Comparison of ENCODE assay signal across 9 mouse cellular contexts in genomic region chr14:87567626-87568446, GRCm38 (mm10).
DNase-seq lines count a peak whose midpoint lies in the region; ATAC-seq and TF ChIP-seq lines count a peak whose summit lies in the region.
"Had no signal": no experiment of that assay in that cellular context is flagged by ENCODE, and none has a peak within 500 bp of the region (broad histone marks: within the 10 kb centered on the region; RNA-seq: fewer than 3 reads in every experiment).

No protein-coding gene starts in this region.

- 0 out of 2 replicates have a peak, but pooled peaks have one; percentile 28 for ATAC-seq in forebrain, embryonic 11.5 days (replicated peaks; ENCODE audit: low FRiP score)

- H3K4me3 ChIP-seq in forebrain, embryonic 11.5 days (ENCODE audit: low read depth, low read length) = peak overlapping the region; percentile 10; the same call in 1 of the 2 replicates
- peak overlapping the region; percentile 56 for H3K4me3 ChIP-seq in layer of hippocampus, adult 2 months

- peak; percentile 6 for DNase-seq in urinary bladder, postnatal 14 days (ENCODE audit: low spot score)
- no peak for DNase-seq in urinary bladder, postnatal 10 days (ENCODE audit: low spot score)
- DNase-seq in forebrain, embryonic 11.5 days (ENCODE audit: low spot score) = no peak
- peak; percentile 19 to 32 for DNase-seq in heart, postnatal 10 days
- peak; percentile 12 to 24 for DNase-seq in layer of hippocampus, adult 2 months (ENCODE audit: low spot score in 2 of 2)
- peak; percentile 33 for DNase-seq in lung, postnatal 25 days (ENCODE audit: low spot score)
- DNase-seq in right cerebral cortex, postnatal 14 days = peak; percentile 6
- no peak for DNase-seq in thymus, postnatal 36 days

- H3K27me3 ChIP-seq in forebrain, embryonic 11.5 days (ENCODE audit: control insufficient read depth, insufficient read depth, low read length) = no peaks in the 10 kb centered on the region

- WGBS in forebrain, embryonic 11.5 days = 18% methylated on average over 20 of the region's 20 CpGs

- no peak overlapping the region for H3K9ac ChIP-seq in forebrain, embryonic 11.5 days (ENCODE audit: low read length)
- H3K9ac ChIP-seq: liver, embryonic 14.5 days had no signal

- no peak overlapping the region for H3K27ac ChIP-seq in forebrain, embryonic 11.5 days (ENCODE audit: low read depth, low read length)
- H3K27ac ChIP-seq in layer of hippocampus, adult 2 months = peak overlapping the region; percentile 80
- H3K27ac ChIP-seq: liver, embryonic 14.5 days had no signal

- intact Hi-C loops in heart, postnatal 10 days (cut with DNase I) = no loop called here

- H3K4me1 ChIP-seq in forebrain, embryonic 11.5 days (replicated peaks; ENCODE audit: control insufficient read depth, insufficient read depth, low read length) = 0 out of 2 replicates have a peak, but pooled peaks cover 6% of the 10 kb centered on the region

- TF ChIP-seq CTCF in layer of hippocampus, adult 2 months (conservative IDR thresholded peaks at IDR 0.05) = no peak

- no peaks in the 10 kb centered on the region for H3K36me3 ChIP-seq in forebrain, embryonic 11.5 days (ENCODE audit: control insufficient read depth, insufficient read depth, low read length)

- H3K9me3 ChIP-seq in forebrain, embryonic 11.5 days (ENCODE audit: control insufficient read depth, low read length) = no peaks in the 10 kb centered on the region

- peak overlapping the region; percentile 38 for H3K4me2 ChIP-seq in forebrain, embryonic 11.5 days (ENCODE audit: low read depth, low read length, severe bottlenecking)

Comparison
In these comparisons a context has a peak if more than half of its experiments do, and no peak if none do; other contexts are left out.
1. DNase-seq: peak in urinary bladder, postnatal 14 days (single experiment), heart, postnatal 10 days (2 of 2), layer of hippocampus, adult 2 months (2 of 2), lung, postnatal 25 days (single experiment) and right cerebral cortex, postnatal 14 days (single experiment); none in urinary bladder, postnatal 10 days (single experiment), forebrain, embryonic 11.5 days (single experiment) and thymus, postnatal 36 days (0 of 2).